Mouse (Mus musculus): Measurements from ENCODE around the gene Bag6.

DNA sequence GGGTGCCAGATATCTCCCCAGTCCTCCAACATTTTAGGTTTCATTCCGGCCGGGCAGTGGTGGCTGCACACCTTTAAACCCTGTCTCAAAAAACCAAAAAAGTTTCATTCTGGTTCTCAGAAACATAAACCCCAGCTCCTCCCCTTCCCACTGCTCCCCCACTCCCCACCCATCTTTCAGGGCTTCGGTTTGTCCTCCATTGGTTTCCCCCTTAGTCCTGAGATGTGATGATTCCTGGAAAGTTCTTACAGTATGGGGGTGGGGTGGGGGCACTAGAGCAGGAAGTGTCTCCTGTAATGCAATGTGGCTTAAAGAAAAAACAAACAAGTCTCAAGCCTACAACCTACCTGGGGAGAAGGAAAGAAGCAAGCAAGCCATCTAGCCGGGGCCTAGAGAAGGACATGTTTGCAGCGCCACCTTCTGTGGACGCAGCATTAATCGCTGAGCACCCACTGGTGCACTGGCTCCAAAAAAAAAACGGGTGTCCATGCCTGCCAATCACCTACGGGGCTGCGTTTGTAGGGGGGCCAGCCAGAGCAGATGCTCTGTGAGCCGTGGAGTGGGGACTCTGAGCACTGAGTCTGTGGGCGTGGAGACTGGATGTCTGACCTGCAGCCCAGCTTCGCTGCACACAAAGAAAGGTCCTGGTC, 29.1 kb upstream of the Bag6 start:
- TF ChIP-seq CTCF (conservative IDR thresholded peaks at IDR 0.05; ENCODE audit: insufficient read depth, insufficient read length, low read depth, low read length) (peak; percentile 64), POLR2A (IDR thresholded peaks at IDR 0.05; ENCODE audit: low read depth, low read length) (no peak)

Data from kidney, adult 2 months (tissue).